Mouse (Mus musculus) embryonic facial prominence, embryonic 13.5 days (tissue): Measurements from ENCODE around the gene Nmnat1. TPM values are rescaled to one million over a fixed set of nuclear protein-coding genes. Genes with fewer than 3 reads are reported as not detected.
"Not testable (repeated sequence)": the region's sequence is repeated elsewhere in the genome, so short reads cannot be mapped to it uniquely, and the experiment has no call there.

Source experiments
- ATAC-seq: fragments of 200-750 bp; cut with Nextera tagmentation; 2 replicates; pipeline ENCODE4 v1.8.0; 2017; ENCODE audit warnings: low read depth; ENCODE audit not compliant: insufficient number of reproducible peaks, insufficient read depth, low FRiP score, low TSS enrichment
- H3K27ac ChIP-seq: fragments of 300-500 bp; sonication (generic); 2 replicates; pipeline ENCODE4 v1.5.1; 2015; ENCODE audit warnings: moderate library complexity, mild to moderate bottlenecking, inconsistent platforms
- H3K27me3 ChIP-seq: fragments of 300-500 bp; sonication (generic); 2 replicates; pipeline ENCODE4 v1.6.1; 2015; ENCODE audit warnings: mild to moderate bottlenecking, inconsistent platforms
- H3K36me3 ChIP-seq: fragments of 300-500 bp; sonication (generic); 2 replicates; pipeline ENCODE4 v1.6.1; 2015; ENCODE audit warnings: mild to moderate bottlenecking, inconsistent platforms
- H3K4me1 ChIP-seq: fragments of 300-500 bp; sonication (generic); 2 replicates; pipeline ENCODE4 v1.6.1; 2015; ENCODE audit warnings: inconsistent platforms
- H3K4me2 ChIP-seq: fragments of 300-500 bp; sonication (generic); 2 replicates; pipeline ENCODE4 v1.6.1; 2015; ENCODE audit warnings: moderate library complexity, mild to moderate bottlenecking, inconsistent platforms
- H3K4me3 ChIP-seq: fragments of 300-500 bp; sonication (generic); 2 replicates; pipeline ENCODE4 v1.5.1; 2015; ENCODE audit warnings: mild to moderate bottlenecking, inconsistent platforms
- H3K9ac ChIP-seq: fragments of 300-500 bp; sonication (generic); 2 replicates; pipeline ENCODE4 v1.6.1; 2015; ENCODE audit warnings: mild to moderate bottlenecking, inconsistent platforms
- H3K9me3 ChIP-seq: fragments of 300-500 bp; sonication (generic); 2 replicates; pipeline ENCODE4 v1.6.1; 2016; ENCODE audit warnings: inconsistent platforms
- WGBS: fragments of 180-500 bp; shearing (Covaris S2); methylation state at CpG from one replicate; pipeline ENCODE4 v1.1.7; 2015; ENCODE audit warnings: mixed read lengths; 5-methylcytosine and 5-hydroxymethylcytosine counted together
- polyA plus RNA-seq: library from polyadenylated mRNA; unstranded; fragments of >200 nt; fragmentation: Nextera tagmentation; extraction: Ambion mirVana; gene quantifications from 2 replicates; pipeline ENCODE4 v1.2.1, GENCODE M21; 2015

Nmnat1 gene
- polyA plus RNA-seq, 1 experiment from 2014 or later, result 10.2 TPM

- Histone ChIP-seq H3K27ac (no peak overlapping the region), H3K9ac (0 out of 2 replicates have a peak overlapping the region, but pooled peaks have one; percentile 27), H3K9me3 (no peaks in the 10 kb centered on the region), H3K4me2 (no peak overlapping the region), H3K4me3 (no peak overlapping the region), H3K4me1 (peaks cover 23% of the 10 kb centered on the region), H3K27me3 (no peaks in the 10 kb centered on the region), H3K36me3 (peaks cover 55% of the 10 kb centered on the region)
- WGBS, result 92% methylated on average over 12 of the region's 12 CpGs
- ATAC-seq, result no peak
These were observed 2.7 kb upstream of the Nmnat1 start for GRCm38 (mm10) chr4:149487729-149488128.

GRCm38 (mm10) chr4:149485825-149486206 lies 814 bp upstream of the Nmnat1 start:
- under 1% methylated on average over 10 of the region's 10 CpGs for WGBS
- ATAC-seq, result no peak

GRCm38 (mm10) chr4:149484566-149484965 lies 436 bp downstream of the Nmnat1 start:
- H3K27ac ChIP-seq, result peak overlapping the region; percentile 75
- ATAC-seq, result no peak
- WGBS, result 55% methylated on average over 3 of the region's 3 CpGs

More at GRCm38 (mm10) chr4:149485825-149486206, 814 bp upstream of the Nmnat1 start:
- H3K36me3 ChIP-seq, result peaks cover 37% of the 10 kb centered on the region
- peak overlapping the region; percentile 63 for H3K4me3 ChIP-seq
- peak overlapping the region; percentile 84 for H3K4me2 ChIP-seq
- no peaks in the 10 kb centered on the region for H3K27me3 ChIP-seq
- peak overlapping the region; percentile 79 for H3K9ac ChIP-seq
- peak overlapping the region; percentile 75 for H3K27ac ChIP-seq
- H3K4me1 ChIP-seq, result peaks cover 23% of the 10 kb centered on the region
- no peaks in the 10 kb centered on the region for H3K9me3 ChIP-seq

GRCm38 (mm10) chr4:149477078-149477477 lies 7.9 kb downstream of the Nmnat1 start, which contains the start of gene Tmem274:
TSS of gene Tmem274 (plus strand) at chr4:149477378.
- 70% methylated on average over 11 of the region's 11 CpGs for WGBS
- ATAC-seq, result no peak

More at GRCm38 (mm10) chr4:149484566-149484965, 436 bp downstream of the Nmnat1 start:
- Histone ChIP-seq H3K27me3 (no peaks in the 10 kb centered on the region), H3K4me2 (peak overlapping the region; percentile 84), H3K9ac (peak overlapping the region; percentile 79), H3K4me1 (peaks cover 23% of the 10 kb centered on the region), H3K36me3 (peaks cover 26% of the 10 kb centered on the region), H3K4me3 (peak overlapping the region; percentile 63), H3K9me3 (no peaks in the 10 kb centered on the region)

GRCm38 (mm10) chr4:149475096-149475495 lies 9.9 kb downstream of the Nmnat1 start:
- H3K9me3 ChIP-seq, result no peaks in the 10 kb centered on the region
- no peak overlapping the region for H3K4me3 ChIP-seq
- no peak for ATAC-seq
- no peak overlapping the region for H3K9ac ChIP-seq
- H3K27ac ChIP-seq, result no peak overlapping the region
- WGBS, result 81% methylated on average over 7 of the region's 7 CpGs
- peaks cover 29% of the 10 kb centered on the region for H3K36me3 ChIP-seq
- no peaks in the 10 kb centered on the region; the same call in 1 of the 2 replicates for H3K4me1 ChIP-seq
- H3K4me2 ChIP-seq, result no peak overlapping the region
- H3K27me3 ChIP-seq, result no peaks in the 10 kb centered on the region

More at GRCm38 (mm10) chr4:149477078-149477477, 7.9 kb downstream of the Nmnat1 start, which contains the start of gene Tmem274:
- Histone ChIP-seq H3K4me3 (no peak within 1 kb of the TSS), H3K36me3 (peaks cover 17% of the 10 kb centered on the region), H3K27me3 (no peaks in the 10 kb centered on the region), H3K4me1 (no peaks in the 10 kb centered on the region; the same call in 1 of the 2 replicates), H3K4me2 (no peak within 1 kb of the TSS), H3K9me3 (no peaks in the 10 kb centered on the region), H3K27ac (no peak within 1 kb of the TSS), H3K9ac (no peak within 1 kb of the TSS)

- H3K27ac ChIP-seq, result no peak overlapping the region
- no peak overlapping the region for H3K4me2 ChIP-seq
- H3K4me3 ChIP-seq, result no peak overlapping the region
- H3K9me3 ChIP-seq, result no peaks in the 10 kb centered on the region
- peaks cover 52% of the 10 kb centered on the region for H3K36me3 ChIP-seq
- ATAC-seq, result no peak
- 90% methylated on average over 3 of the region's 3 CpGs for WGBS
- no peaks in the 10 kb centered on the region for H3K27me3 ChIP-seq
- no peaks in the 10 kb centered on the region for H3K4me1 ChIP-seq
- no peak overlapping the region for H3K9ac ChIP-seq
These were observed 15.4 kb downstream of the Nmnat1 start for GRCm38 (mm10) chr4:149469557-149469956.

GRCm38 (mm10) chr4:149463435-149463950 lies 21.5 kb downstream of the Nmnat1 start:
- no peak overlapping the region for H3K27ac ChIP-seq
- WGBS, result 70% methylated on average over 6 of the region's 6 CpGs
- no peak overlapping the region for H3K9ac ChIP-seq
- ATAC-seq, result no peak
- H3K4me1 ChIP-seq, result no peaks in the 10 kb centered on the region
- H3K9me3 ChIP-seq, result no peaks in the 10 kb centered on the region
- H3K4me2 ChIP-seq, result no peak overlapping the region
- no peaks in the 10 kb centered on the region for H3K27me3 ChIP-seq
- peaks cover 9% of the 10 kb centered on the region for H3K36me3 ChIP-seq
- H3K4me3 ChIP-seq, result no peak overlapping the region

- H3K4me1 ChIP-seq, result no peaks in the 10 kb centered on the region
- peaks cover 2% of the 10 kb centered on the region; the same call in 1 of the 2 replicates for H3K36me3 ChIP-seq
- WGBS, result 75% methylated on average over 6 of the region's 6 CpGs
- H3K4me2 ChIP-seq, result no peak overlapping the region
- H3K27ac ChIP-seq, result no peak overlapping the region
- no peaks in the 10 kb centered on the region for H3K9me3 ChIP-seq
- ATAC-seq, result no peak
- no peak overlapping the region for H3K9ac ChIP-seq
- no peaks in the 10 kb centered on the region for H3K27me3 ChIP-seq
- H3K4me3 ChIP-seq, result no peak overlapping the region
These were observed 22.6 kb downstream of the Nmnat1 start for GRCm38 (mm10) chr4:149462305-149462971.

GRCm38 (mm10) chr4:149461579-149462304 lies 23.3 kb downstream of the Nmnat1 start:
- H3K4me1 ChIP-seq, result no peaks in the 10 kb centered on the region
- no peak for ATAC-seq
- no peaks in the 10 kb centered on the region for H3K36me3 ChIP-seq
- no peaks in the 10 kb centered on the region for H3K9me3 ChIP-seq
- no peak overlapping the region for H3K9ac ChIP-seq
- H3K4me2 ChIP-seq, result no peak overlapping the region
- no peak overlapping the region for H3K4me3 ChIP-seq
- no peak overlapping the region for H3K27ac ChIP-seq
- no peaks in the 10 kb centered on the region for H3K27me3 ChIP-seq
- WGBS, result 76% methylated on average over 7 of the region's 7 CpGs

- not testable (repeated sequence) for H3K4me1 ChIP-seq, H3K4me3 ChIP-seq, ATAC-seq, H3K27me3 ChIP-seq, H3K27ac ChIP-seq, H3K9ac ChIP-seq, H3K36me3 ChIP-seq, H3K9me3 ChIP-seq, H3K4me2 ChIP-seq
- WGBS, result 89% methylated on average over 2 of the region's 2 CpGs
These were observed 24.5 kb downstream of the Nmnat1 start for GRCm38 (mm10) chr4:149460475-149460874.

GRCm38 (mm10) chr4:149459425-149459824 lies 25.6 kb downstream of the Nmnat1 start:
- Histone ChIP-seq H3K4me1 (no peaks in the 10 kb centered on the region), H3K9me3 (no peaks in the 10 kb centered on the region), H3K27ac (no peak overlapping the region), H3K4me3 (no peak overlapping the region), H3K9ac (no peak overlapping the region), H3K4me2 (no peak overlapping the region), H3K36me3 (no peaks in the 10 kb centered on the region), H3K27me3 (no peaks in the 10 kb centered on the region)
- ATAC-seq, result no peak
- WGBS, result 79% methylated on average over 1 of the region's 1 CpGs
